Mouse (Mus musculus): ENCODE results near the gene Chst11. TPM values are rescaled to one million over a fixed set of nuclear protein-coding genes. Genes with fewer than 3 reads are reported as not detected.
"Not testable (repeated sequence)": the region's sequence is repeated elsewhere in the genome, so short reads cannot be mapped to it uniquely, and the experiment has no call there.

Gene Chst11
- polyA plus RNA-seq, 1 experiment: 34.6 TPM

GRCm38 (mm10) chr10:83106152-83106746, 121.0 kb downstream of the Chst11 start:
- peak; percentile 58 to 77 for DNase-seq (ENCODE audit: extremely low spot score in 1 of 2, low spot score in 1 of 2)

DNA sequence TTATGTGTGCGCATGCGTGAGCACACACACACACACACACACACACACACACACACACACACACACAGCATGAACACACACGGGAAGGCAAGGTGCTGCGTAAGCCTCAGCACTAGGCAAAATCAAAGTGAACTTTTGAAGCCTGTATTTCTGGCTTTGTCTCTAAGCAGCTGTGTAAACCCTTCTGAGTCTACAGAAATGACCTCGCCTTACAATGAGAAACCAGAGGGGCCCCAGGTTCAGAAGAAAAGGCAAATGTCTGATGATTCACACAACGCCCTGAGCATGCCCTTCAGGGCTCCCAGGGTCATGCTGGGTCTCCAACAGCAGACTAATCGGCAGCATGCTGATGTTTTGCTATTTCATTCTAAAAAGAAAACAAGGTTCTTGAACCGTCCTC, 122.1 kb downstream of the Chst11 start:
- DNase-seq (ENCODE audit: extremely low spot score in 1 of 2, low spot score in 1 of 2): no peak

DNA sequence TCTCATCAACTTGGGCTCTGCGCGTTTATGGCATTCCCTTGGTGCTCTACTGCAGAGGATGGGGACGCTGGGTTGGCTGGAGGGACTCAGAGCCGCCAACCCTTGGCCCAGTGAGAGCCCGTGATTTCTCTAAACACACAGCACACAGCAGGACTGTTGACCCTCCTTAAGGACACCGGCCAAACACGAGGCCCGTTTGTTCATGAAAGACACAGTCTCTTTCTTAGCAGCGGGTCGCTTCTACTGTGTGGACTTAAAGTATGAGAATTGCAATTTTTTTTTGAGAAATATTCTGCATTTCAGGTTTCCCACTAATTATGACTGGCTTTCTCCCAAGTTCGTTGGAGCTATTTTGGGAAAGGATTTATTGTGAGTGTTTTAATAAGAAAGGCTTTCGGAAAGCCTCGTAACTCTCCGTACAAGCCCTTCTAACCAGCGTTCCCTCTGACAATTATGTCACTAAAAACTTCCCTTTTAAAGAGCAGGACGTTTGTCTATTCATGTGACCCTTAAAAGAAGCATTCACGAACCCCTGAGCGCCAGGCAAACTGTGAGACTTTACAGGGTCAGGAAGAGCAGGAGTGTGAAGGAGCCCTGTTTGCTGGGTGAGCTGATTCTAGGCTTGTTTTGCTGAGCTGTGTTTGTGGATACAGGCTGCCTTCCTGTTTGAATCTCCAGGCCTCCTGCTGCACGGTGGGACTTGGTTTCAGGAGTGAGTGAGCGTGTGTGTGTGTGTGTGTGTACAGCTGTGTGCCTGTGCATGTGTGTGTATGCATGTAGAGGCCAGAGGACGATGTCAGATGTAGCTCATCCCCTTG, 122.8 kb downstream of the Chst11 start:
- peak in 1 of 2 experiments; percentile 23 for DNase-seq (ENCODE audit: extremely low spot score in 1 of 2, low spot score in 1 of 2)

DNA sequence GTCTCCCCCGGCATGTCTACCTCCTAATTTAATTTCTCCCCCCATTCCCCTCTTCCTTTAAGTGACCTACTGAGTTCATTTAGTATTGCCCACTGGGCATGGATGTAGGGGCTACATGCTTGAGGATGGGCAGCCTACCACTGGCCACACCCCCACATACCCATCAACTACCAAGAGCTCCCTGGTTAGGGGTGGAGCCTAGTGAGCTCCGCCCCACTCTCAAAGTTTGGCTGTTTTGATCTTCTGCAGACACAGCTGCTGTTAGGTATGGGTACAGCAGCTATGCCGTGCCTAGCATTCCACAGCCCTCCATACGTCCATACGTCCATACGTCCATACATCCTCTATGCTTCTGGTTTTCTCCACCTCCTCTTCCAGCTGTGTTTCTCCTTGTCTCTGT, 123.6 kb downstream of the Chst11 start:
- DNase-seq (ENCODE audit: extremely low spot score in 1 of 2, low spot score in 1 of 2): no peak

- peak in 1 of 2 experiments; percentile 53 for DNase-seq (ENCODE audit: extremely low spot score in 1 of 2, low spot score in 1 of 2)
Observed at GRCm38 (mm10) chr10:83111046-83111445, 125.7 kb downstream of the Chst11 start.

DNA sequence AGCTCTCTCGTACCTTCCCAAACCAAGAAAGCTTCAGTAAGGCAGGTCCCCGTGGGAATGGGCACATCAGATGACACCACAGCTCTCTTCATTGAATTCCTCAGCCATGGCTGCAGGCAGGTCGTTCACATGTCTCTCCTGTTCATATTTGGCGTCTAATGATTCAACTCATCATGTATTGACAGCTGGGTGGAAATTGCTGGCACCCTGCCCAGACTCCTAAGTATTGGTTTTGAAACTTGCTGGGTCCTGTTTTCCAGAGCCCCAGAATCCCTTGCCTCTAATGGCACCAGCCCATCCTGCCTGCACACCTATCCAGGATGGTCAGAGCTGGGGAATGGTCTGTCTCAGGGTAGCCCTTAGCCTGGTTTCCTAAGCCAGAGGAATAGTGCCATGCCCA, 127.0 kb downstream of the Chst11 start:
- DNase-seq (ENCODE audit: extremely low spot score in 1 of 2, low spot score in 1 of 2): no peak

- DNase-seq (ENCODE audit: extremely low spot score in 1 of 2, low spot score in 1 of 2): no peak
Observed at GRCm38 (mm10) chr10:83114564-83114963, 129.3 kb downstream of the Chst11 start.

GRCm38 (mm10) chr10:83116889-83117288, 131.6 kb downstream of the Chst11 start:
- DNase-seq (ENCODE audit: extremely low spot score in 1 of 2, low spot score in 1 of 2): peak in 1 of 2 experiments; percentile 57

- DNase-seq (ENCODE audit: extremely low spot score in 1 of 2, low spot score in 1 of 2): no peak
Observed at GRCm38 (mm10) chr10:83117851-83118250, 132.6 kb downstream of the Chst11 start.

DNA sequence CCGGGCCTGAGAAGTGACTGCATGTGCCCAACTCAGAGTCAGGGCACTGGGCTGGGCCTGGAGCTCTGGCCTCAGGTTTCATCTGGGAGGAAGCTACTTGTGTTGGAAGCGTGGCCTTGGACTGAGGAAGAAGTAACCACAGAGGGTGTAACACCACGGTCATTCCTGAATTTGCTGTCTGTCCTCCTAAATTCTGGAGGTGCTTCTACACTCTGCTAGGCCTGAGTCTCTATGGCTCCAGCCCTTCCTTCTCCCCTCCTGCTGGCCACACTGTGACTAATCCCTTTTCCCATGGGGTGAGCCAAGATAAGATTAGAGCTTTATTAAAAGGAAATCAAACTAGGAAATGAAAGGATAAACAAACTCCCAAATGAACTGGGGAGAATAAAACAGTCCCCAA, 133.3 kb downstream of the Chst11 start:
- DNase-seq (ENCODE audit: extremely low spot score in 1 of 2, low spot score in 1 of 2): no peak

DNA sequence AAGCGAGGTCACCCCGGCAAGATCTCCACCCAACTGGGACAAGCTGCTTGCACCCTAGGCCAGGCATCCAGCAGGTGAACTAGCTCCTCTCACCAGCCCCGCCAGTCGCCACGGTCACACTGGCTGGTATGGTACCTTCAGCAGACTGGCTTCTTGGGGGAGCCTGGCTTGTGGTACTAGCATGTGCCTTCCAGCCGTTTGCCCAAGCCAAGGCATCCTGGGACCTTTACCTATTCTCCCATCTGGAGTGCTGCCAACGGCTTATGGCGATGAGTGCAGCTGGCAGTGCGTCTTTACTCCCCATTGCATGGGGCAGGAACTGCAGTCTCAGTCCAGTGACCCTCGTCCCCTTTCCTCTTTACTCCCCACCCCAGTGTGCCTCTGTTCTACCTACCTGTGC, 133.7 kb downstream of the Chst11 start:
- DNase-seq (ENCODE audit: extremely low spot score in 1 of 2, low spot score in 1 of 2): no peak

DNA sequence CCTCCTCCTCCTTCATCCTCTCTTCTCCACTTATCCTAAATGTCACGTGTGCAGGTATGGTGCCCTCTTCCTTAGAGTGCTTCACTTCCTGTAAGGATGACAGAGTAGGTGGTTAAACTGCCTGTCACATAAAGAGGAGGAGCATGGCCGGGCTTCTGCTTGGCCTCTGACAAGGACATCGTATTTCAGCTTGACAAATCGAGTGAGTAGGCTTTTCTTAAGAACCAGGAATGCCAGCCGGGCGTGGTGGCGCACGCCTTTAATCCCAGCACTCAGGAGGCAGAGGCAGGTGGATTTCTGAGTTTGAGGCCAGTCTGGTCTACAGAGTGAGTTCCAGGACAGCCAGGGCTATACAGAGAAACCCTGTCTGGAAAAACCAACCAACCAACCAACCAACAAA, 134.2 kb downstream of the Chst11 start:
- not testable (repeated sequence) for DNase-seq (ENCODE audit: extremely low spot score in 1 of 2, low spot score in 1 of 2)

DNA sequence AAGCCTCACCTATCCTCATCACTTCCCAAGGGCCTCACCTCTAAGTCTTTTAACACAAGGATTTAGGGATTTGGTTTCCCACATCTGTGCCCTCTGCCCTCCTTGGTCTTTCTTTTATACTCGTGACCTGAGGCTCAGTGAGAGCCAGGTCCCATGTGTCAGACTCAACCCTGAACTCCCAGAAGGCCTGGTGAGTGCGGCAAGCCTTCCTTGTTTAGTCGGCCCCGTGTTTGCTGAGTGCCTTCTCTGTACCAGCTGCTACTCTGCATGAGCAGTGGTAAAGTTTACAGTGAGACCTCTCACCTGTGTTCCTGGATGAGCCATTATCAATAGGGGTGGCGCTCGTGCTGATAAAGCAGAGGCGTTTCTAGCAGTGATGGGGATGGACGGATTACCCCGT, 134.6 kb downstream of the Chst11 start:
- DNase-seq (ENCODE audit: extremely low spot score in 1 of 2, low spot score in 1 of 2): no peak

GRCm38 (mm10) chr10:83120938-83121337, 135.6 kb downstream of the Chst11 start:
- DNase-seq (ENCODE audit: extremely low spot score in 1 of 2, low spot score in 1 of 2): no peak

DNA sequence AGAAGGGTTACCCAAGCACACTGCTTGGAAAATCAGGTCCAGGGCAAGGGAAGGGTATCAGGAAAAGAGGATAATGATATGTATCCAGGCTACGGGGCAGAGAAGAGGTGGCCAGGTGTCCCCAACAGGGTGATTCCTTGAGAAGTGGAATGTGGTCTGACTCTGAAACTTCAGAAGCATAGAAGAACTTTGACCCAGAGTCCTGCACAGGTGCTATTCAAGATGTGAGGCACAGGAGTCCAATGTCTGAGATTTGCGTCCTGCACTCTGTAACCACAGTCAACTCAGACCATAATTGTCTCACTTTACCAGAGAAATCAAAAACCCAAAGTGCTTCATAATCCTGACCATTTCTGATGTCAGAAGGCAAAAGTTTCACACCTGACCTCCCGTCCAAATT, 139.3 kb downstream of the Chst11 start:
- DNase-seq (ENCODE audit: extremely low spot score in 1 of 2, low spot score in 1 of 2): no peak

DNA sequence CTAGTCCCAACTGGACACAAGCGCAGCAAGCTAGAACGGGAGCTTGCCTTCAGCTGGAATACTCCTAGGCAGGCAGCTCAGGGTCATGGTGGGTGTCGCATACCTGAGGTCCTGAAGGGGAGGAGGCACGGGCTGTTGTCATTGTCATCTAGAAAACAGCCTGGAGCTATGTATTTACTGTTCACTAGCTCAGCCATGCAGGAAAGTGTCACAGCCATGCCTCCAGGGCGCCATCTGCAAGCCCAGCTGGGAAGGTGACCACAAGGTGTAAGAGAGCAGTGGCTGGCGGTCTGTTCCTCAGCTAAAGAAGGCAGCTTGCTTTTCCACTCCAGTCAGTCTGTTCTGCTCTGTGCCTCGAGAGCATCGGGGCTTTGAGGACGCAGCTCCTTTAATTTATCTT, 141.1 kb downstream of the Chst11 start:
- DNase-seq (ENCODE audit: extremely low spot score in 1 of 2, low spot score in 1 of 2): no peak

DNA sequence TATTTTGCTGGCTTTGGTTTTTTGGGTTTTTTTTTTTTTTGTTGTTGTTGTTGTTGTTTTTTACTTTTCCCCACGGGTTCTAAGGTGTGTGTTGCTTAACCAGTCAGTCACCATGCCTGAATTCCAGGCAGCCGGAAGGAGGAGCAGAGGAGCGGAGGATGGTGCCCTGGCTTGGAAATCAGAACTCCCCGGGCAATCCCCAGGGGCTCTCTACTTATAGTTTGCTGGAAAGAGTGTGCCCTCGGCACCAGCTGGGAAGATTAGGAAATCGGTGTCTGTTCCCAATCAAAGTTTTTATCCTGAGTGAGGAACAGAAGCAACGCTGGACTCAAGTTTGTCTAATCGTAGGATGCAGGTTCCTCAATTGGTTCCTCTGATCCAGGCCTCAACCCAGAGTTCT, 143.1 kb downstream of the Chst11 start:
- DNase-seq (ENCODE audit: extremely low spot score in 1 of 2, low spot score in 1 of 2): no peak

- no peak for DNase-seq (ENCODE audit: extremely low spot score in 1 of 2, low spot score in 1 of 2)
Observed at GRCm38 (mm10) chr10:83129624-83130218, 144.4 kb downstream of the Chst11 start.

DNA sequence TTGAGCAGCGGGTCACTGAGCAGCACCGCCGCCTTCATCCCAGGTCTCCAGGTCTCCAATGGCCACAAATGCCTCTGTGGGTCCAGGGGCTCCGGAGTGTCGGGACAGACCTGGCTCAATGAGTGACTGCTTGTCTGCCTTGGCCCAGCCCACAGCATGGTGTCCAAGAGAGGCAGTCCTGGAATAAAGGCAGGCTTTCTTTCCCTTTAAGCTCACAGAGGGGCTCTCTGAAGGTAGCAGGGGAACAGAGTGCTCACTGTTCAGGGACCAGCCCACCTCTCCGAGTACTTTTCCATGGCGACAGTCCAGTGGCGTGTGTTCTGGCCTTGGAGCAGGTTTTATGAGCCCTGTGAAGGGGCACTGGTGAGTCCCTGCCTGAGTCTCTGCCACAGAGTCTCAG, 145.3 kb downstream of the Chst11 start:
- no peak for DNase-seq (ENCODE audit: extremely low spot score in 1 of 2, low spot score in 1 of 2)

DNA sequence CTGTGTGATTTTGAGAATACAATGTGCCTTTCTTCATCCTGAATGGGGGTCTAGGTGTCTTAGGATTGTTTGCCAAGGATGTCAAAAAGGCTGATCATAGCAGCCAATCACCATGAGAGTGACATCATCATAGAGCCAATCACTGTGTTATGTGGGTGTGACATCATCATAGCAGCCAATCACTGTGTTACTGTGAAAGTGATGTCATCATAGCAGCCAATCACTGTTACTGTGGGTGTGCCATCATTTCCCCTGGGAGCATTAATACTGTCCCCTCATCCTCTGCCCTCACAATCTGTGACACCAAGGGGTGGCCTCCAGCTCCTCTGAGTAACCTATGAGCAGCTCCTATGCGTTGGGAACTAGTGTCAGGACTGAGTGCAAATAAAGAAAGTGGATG, 146.6 kb downstream of the Chst11 start:
- DNase-seq (ENCODE audit: extremely low spot score in 1 of 2, low spot score in 1 of 2): no peak

DNA sequence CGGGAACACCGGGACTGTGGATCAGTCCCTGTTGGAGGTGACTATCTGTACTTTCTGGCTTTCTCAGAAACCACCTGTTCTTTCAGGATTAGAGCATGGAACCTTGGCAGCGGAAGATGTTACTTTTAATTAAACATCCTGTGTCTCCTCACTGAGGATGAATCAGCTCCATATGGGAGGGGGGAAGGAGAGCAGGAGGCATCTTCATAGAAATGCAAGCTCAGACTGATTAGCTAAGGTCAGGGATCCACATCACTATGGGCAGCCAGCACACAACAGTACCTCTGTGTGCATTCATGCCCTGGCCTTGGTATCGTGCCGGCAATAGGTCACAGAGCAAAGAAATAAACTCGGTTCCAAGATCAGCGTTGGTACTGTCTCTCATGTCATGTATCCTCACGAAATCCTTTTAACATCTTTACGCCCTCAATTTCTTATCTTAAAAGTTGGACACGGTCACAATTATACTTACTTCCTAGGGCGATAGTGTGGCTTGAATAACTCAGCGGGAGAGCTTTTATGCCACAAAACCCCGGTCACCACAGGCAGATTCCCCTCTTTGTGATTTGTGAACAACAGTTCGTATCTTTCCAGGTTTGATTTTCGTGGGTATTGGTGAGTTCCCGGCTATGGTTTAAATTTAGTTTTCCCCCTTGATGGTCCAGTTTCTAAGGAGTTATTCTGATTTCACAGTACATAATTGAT, 148.7 kb downstream of the Chst11 start:
- DNase-seq (ENCODE audit: extremely low spot score in 1 of 2, low spot score in 1 of 2): peak in 1 of 2 experiments; percentile 49

Data from frontal cortex, adult 2 months (tissue).